Mouse (Mus musculus): Measurements from ENCODE around the gene B3gnt2. TPM values are rescaled to one million over a fixed set of nuclear protein-coding genes. Genes with fewer than 3 reads are reported as not detected.

The B3gnt2 gene
- polyA plus RNA-seq, 1 experiment from 2014 or later, result 12.7 TPM

GRCm38 (mm10) chr11:22854571-22854970, 6.2 kb downstream of the B3gnt2 start:
- 55% methylated on average over 4 of the region's 4 CpGs for WGBS

GRCm38 (mm10) chr11:22853477-22854157, 7.1 kb downstream of the B3gnt2 start:
- Histone ChIP-seq H3K4me2 (ENCODE audit: low read depth, low read length) (no peak overlapping the region), H3K27ac (ENCODE audit: low read length) (peak overlapping the region; percentile 64), H3K36me3 (ENCODE audit: control insufficient read depth, insufficient read depth, low read length) (no peaks in the 10 kb centered on the region), H3K4me3 (ENCODE audit: low read length) (no peak overlapping the region), H3K9me3 (ENCODE audit: control insufficient read depth, low read length) (no peaks in the 10 kb centered on the region), H3K4me1 (replicated peaks; ENCODE audit: control insufficient read depth, insufficient read depth, low read length) (peaks cover 27% of the 10 kb centered on the region), H3K27me3 (ENCODE audit: control insufficient read depth, insufficient read depth, low read depth, low read length) (peaks cover 5% of the 10 kb centered on the region), H3K9ac (ENCODE audit: low read length) (no peak overlapping the region)
- 37% methylated on average over 2 of the region's 2 CpGs for WGBS
- ATAC-seq (ENCODE audit: low read depth), result peak; percentile 51; the same call in 1 of the 2 replicates

More at GRCm38 (mm10) chr11:22854571-22854970, 6.2 kb downstream of the B3gnt2 start:
- no peak overlapping the region for H3K4me2 ChIP-seq (ENCODE audit: low read depth, low read length)
- H3K4me1 ChIP-seq (replicated peaks; ENCODE audit: control insufficient read depth, insufficient read depth, low read length), result peaks cover 26% of the 10 kb centered on the region
- no peak overlapping the region for H3K9ac ChIP-seq (ENCODE audit: low read length)
- no peak for ATAC-seq (ENCODE audit: low read depth)
- H3K27me3 ChIP-seq (ENCODE audit: control insufficient read depth, insufficient read depth, low read depth, low read length), result peaks cover 9% of the 10 kb centered on the region
- no peaks in the 10 kb centered on the region for H3K36me3 ChIP-seq (ENCODE audit: control insufficient read depth, insufficient read depth, low read length)
- H3K27ac ChIP-seq (ENCODE audit: low read length), result 0 out of 2 replicates have a peak overlapping the region, but pooled peaks have one; percentile 64
- H3K9me3 ChIP-seq (ENCODE audit: control insufficient read depth, low read length), result no peaks in the 10 kb centered on the region
- H3K4me3 ChIP-seq (ENCODE audit: low read length), result no peak overlapping the region

GRCm38 (mm10) chr11:22852510-22852909, 8.3 kb downstream of the B3gnt2 start:
- WGBS, result 63% methylated on average over 1 of the region's 1 CpGs

DNA sequence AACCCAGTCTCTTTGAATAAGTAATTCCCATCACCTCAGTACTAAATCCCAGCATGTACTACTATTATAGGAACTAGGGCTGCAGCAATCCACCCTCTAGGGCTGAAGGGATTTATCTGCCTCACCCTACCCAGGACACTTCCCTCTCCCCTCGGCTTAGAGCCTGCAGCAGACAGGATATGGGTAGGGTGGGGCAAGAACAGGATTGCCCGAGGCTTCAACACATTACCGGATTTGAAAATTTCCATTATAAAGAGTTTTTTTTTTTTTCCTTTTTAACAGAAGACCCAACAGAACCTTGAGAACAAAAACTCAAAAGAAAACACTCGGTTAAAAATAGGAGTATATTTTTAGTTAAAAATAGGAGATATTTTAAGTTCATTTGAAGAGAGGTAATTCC, 9.3 kb downstream of the B3gnt2 start:
- H3K27me3 ChIP-seq (ENCODE audit: control insufficient read depth, insufficient read depth, low read depth, low read length), result peaks cover under 1% of the 10 kb centered on the region; the same call in 1 of the 2 replicates
- 39% methylated on average over 4 of the region's 4 CpGs for WGBS
- no peak overlapping the region for H3K27ac ChIP-seq (ENCODE audit: low read length)
- H3K4me1 ChIP-seq (replicated peaks; ENCODE audit: control insufficient read depth, insufficient read depth, low read length), result peaks cover 30% of the 10 kb centered on the region
- H3K4me3 ChIP-seq (ENCODE audit: low read length), result no peak overlapping the region
- H3K36me3 ChIP-seq (ENCODE audit: control insufficient read depth, insufficient read depth, low read length), result no peaks in the 10 kb centered on the region
- H3K4me2 ChIP-seq (ENCODE audit: low read depth, low read length), result no peak overlapping the region
- no peaks in the 10 kb centered on the region for H3K9me3 ChIP-seq (ENCODE audit: control insufficient read depth, low read length)
- no peak for ATAC-seq (ENCODE audit: low read depth)
- H3K9ac ChIP-seq (ENCODE audit: low read length), result no peak overlapping the region

More at GRCm38 (mm10) chr11:22852510-22852909, 8.3 kb downstream of the B3gnt2 start:
- Histone ChIP-seq H3K27me3 (ENCODE audit: control insufficient read depth, insufficient read depth, low read depth, low read length) (peaks cover 5% of the 10 kb centered on the region), H3K4me2 (ENCODE audit: low read depth, low read length) (no peak overlapping the region), H3K9me3 (ENCODE audit: control insufficient read depth, low read length) (no peaks in the 10 kb centered on the region), H3K4me3 (ENCODE audit: low read length) (no peak overlapping the region), H3K27ac (ENCODE audit: low read length) (no peak overlapping the region), H3K4me1 (replicated peaks; ENCODE audit: control insufficient read depth, insufficient read depth, low read length) (peaks cover 30% of the 10 kb centered on the region), H3K9ac (ENCODE audit: low read length) (no peak overlapping the region), H3K36me3 (ENCODE audit: control insufficient read depth, insufficient read depth, low read length) (no peaks in the 10 kb centered on the region)
- ATAC-seq (ENCODE audit: low read depth), result no peak

DNA sequence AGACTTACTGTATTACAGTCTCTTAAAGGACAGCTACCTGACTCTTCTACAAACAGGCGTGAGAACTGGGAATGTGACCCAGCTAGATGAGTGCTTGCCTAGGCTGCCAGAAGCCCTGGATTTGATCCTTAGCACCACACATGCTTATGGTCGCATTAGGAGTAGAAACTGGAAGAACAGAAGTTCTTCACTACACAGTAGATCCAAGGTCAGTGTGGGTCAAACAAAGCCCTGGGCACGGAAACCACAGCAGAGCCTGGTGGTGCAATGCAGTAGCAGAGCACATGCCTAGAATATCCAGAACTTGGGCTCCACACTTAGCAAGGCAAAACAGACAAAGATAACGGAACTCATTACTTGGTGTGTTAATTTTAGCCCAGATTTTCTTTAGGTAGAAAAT, 10.7 kb downstream of the B3gnt2 start:
- no peak for ATAC-seq (ENCODE audit: low read depth)
- Histone ChIP-seq H3K9ac (ENCODE audit: low read length) (no peak overlapping the region), H3K27ac (ENCODE audit: low read length) (peak overlapping the region; percentile 15; the same call in 1 of the 2 replicates), H3K36me3 (ENCODE audit: control insufficient read depth, insufficient read depth, low read length) (no peaks in the 10 kb centered on the region), H3K4me2 (ENCODE audit: low read depth, low read length) (no peak overlapping the region), H3K9me3 (ENCODE audit: control insufficient read depth, low read length) (no peaks in the 10 kb centered on the region), H3K4me1 (replicated peaks; ENCODE audit: control insufficient read depth, insufficient read depth, low read length) (peaks cover 32% of the 10 kb centered on the region), H3K4me3 (ENCODE audit: low read length) (no peak overlapping the region), H3K27me3 (ENCODE audit: control insufficient read depth, insufficient read depth, low read depth, low read length) (no peaks in the 10 kb centered on the region)
- 65% methylated on average over 4 of the region's 4 CpGs for WGBS

DNA sequence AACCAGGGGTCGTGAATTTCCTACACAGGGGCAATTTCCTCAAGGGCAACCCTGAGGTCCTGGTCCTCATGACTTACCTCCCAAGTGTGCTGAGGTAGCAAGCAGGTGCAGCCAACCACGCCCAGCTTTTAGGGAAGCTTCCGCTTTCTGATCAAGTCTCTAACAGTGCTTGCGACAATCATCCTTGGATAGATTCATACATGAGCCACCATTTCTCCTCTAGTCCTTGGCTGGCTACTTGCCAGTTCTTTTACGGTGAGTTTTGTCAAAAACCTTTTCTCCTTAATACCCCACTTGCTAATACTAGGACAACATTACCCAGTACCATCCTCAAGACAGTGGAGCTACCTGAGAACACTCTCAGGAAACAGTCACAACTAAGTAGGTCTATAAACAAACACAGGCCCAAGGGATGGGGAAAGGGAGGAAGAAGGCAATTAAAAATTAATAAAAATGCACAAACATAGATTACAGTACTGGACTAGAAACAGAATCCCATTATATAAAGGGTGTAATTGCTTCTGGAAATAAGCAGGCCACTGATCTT, 12.0 kb downstream of the B3gnt2 start:
- Histone ChIP-seq H3K4me2 (ENCODE audit: low read depth, low read length) (no peak overlapping the region), H3K27me3 (ENCODE audit: control insufficient read depth, insufficient read depth, low read depth, low read length) (no peaks in the 10 kb centered on the region), H3K36me3 (ENCODE audit: control insufficient read depth, insufficient read depth, low read length) (no peaks in the 10 kb centered on the region), H3K4me3 (ENCODE audit: low read length) (no peak overlapping the region), H3K27ac (ENCODE audit: low read length) (no peak overlapping the region), H3K9ac (ENCODE audit: low read length) (no peak overlapping the region), H3K9me3 (ENCODE audit: control insufficient read depth, low read length) (no peaks in the 10 kb centered on the region), H3K4me1 (replicated peaks; ENCODE audit: control insufficient read depth, insufficient read depth, low read length) (peaks cover 32% of the 10 kb centered on the region)
- no peak for ATAC-seq (ENCODE audit: low read depth)
- 70% methylated on average over 5 of the region's 5 CpGs for WGBS

GRCm38 (mm10) chr11:22847732-22848648, 12.8 kb downstream of the B3gnt2 start:
- no peak overlapping the region for H3K9ac ChIP-seq (ENCODE audit: low read length)
- H3K9me3 ChIP-seq (ENCODE audit: control insufficient read depth, low read length), result no peaks in the 10 kb centered on the region
- H3K4me3 ChIP-seq (ENCODE audit: low read length), result no peak overlapping the region
- no peak overlapping the region for H3K4me2 ChIP-seq (ENCODE audit: low read depth, low read length)
- ATAC-seq (ENCODE audit: low read depth), result peak; percentile 39; the same call in 1 of the 2 replicates
- H3K27me3 ChIP-seq (ENCODE audit: control insufficient read depth, insufficient read depth, low read depth, low read length), result no peaks in the 10 kb centered on the region
- H3K4me1 ChIP-seq (replicated peaks; ENCODE audit: control insufficient read depth, insufficient read depth, low read length), result peaks cover 37% of the 10 kb centered on the region
- H3K36me3 ChIP-seq (ENCODE audit: control insufficient read depth, insufficient read depth, low read length), result no peaks in the 10 kb centered on the region
- H3K27ac ChIP-seq (ENCODE audit: low read length), result peak overlapping the region; percentile 19
- WGBS, result 34% methylated on average over 8 of the region's 8 CpGs

DNA sequence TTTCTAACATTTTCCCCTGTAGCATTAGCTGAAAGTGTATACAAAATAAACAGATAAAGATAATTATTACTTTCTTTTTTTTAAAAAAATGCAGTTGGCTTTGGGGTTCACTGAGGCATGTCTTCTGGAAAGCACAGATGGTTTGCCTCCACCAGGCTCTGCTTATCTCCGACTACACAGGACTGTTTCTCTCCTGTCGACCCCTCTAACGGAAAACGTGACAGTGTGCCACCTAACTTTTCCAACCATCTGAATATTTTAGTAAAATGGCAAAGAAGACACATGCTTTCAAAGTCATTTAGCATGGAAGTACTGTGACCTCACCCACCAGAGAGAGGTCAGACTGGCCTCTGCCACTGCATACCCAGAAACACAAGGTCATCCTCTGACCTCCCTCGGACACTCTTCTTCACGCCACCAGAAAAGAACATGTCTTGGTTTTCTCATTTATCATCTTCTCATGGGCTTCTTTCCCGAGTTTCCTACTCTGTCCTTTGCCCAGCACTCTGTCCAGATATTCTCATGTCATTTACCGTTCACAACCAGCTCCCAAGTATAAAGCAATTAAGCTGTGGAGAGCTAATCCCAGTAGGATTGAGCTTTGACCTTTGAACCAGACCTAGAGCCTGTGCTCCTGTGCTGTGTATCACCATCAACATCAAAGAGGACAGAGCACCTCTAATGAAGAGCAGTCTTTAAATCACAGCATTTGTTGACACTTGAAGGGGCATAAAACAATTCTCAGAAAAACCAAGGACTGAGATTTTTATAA, 13.6 kb downstream of the B3gnt2 start:
- Histone ChIP-seq H3K9me3 (ENCODE audit: control insufficient read depth, low read length) (no peaks in the 10 kb centered on the region), H3K27me3 (ENCODE audit: control insufficient read depth, insufficient read depth, low read depth, low read length) (no peaks in the 10 kb centered on the region), H3K9ac (ENCODE audit: low read length) (no peak overlapping the region), H3K4me3 (ENCODE audit: low read length) (no peak overlapping the region), H3K27ac (ENCODE audit: low read length) (no peak overlapping the region), H3K4me2 (ENCODE audit: low read depth, low read length) (no peak overlapping the region), H3K4me1 (replicated peaks; ENCODE audit: control insufficient read depth, insufficient read depth, low read length) (peaks cover 38% of the 10 kb centered on the region), H3K36me3 (ENCODE audit: control insufficient read depth, insufficient read depth, low read length) (no peaks in the 10 kb centered on the region)
- 56% methylated on average over 8 of the region's 8 CpGs for WGBS
- no peak for ATAC-seq (ENCODE audit: low read depth)
